Mouse (Mus musculus) c-Kit-positive CD71-positive TER-119-positive erythroid progenitor cells, embryonic 14.5 days (primary cell): Measurements from ENCODE around the gene Lsm11.

ENCODE experiments used
- DNase-seq: peaks from one replicate; pipeline ENCODE4 v3.0.0-alpha.2; 2013; ENCODE audit warnings: low spot score

Lsm11 gene

GRCm38 (mm10) chr11:45944643-45945156 is at the start of gene Lsm11:
TSS of gene Lsm11 (minus strand) at chr11:45944935.
- peak; percentile 93 for DNase-seq

- DNase-seq = no peak
These were observed 47.4 kb upstream of the Lsm11 start for GRCm38 (mm10) chr11:45992087-45992486.

GRCm38 (mm10) chr11:45991604-45992003 is 46.9 kb upstream of the Lsm11 start:
- no peak for DNase-seq

- no peak for DNase-seq
These were observed 36.1 kb upstream of the Lsm11 start for GRCm38 (mm10) chr11:45980893-45981253.

GRCm38 (mm10) chr11:45979946-45980892 is 35.5 kb upstream of the Lsm11 start, which contains the start of gene Sox30:
TSS of gene Sox30 (plus strand) at chr11:45980310.
- no peak for DNase-seq

GRCm38 (mm10) chr11:45976061-45976460 is 31.3 kb upstream of the Lsm11 start:
- no peak for DNase-seq

GRCm38 (mm10) chr11:45974466-45974865 is 29.7 kb upstream of the Lsm11 start:
- no peak for DNase-seq

GRCm38 (mm10) chr11:45973635-45974034 is 28.9 kb upstream of the Lsm11 start:
- no peak for DNase-seq

GRCm38 (mm10) chr11:45968466-45968865 is 23.7 kb upstream of the Lsm11 start:
- DNase-seq = no peak

- DNase-seq = no peak
These were observed 22.2 kb upstream of the Lsm11 start for GRCm38 (mm10) chr11:45966896-45967295.

GRCm38 (mm10) chr11:45960003-45960402 is 15.3 kb upstream of the Lsm11 start:
- peak; percentile 13 for DNase-seq

- peak; percentile 36 for DNase-seq
These were observed 14.9 kb upstream of the Lsm11 start for GRCm38 (mm10) chr11:45959598-45959997.

GRCm38 (mm10) chr11:45955127-45955627 is 10.4 kb upstream of the Lsm11 start, which contains the start of gene Thg1l:
TSS of gene Thg1l (minus strand) at chr11:45955494.
- peak; percentile 95 for DNase-seq

GRCm38 (mm10) chr11:45947491-45947890 is 2.8 kb upstream of the Lsm11 start:
- no peak for DNase-seq

- no peak for DNase-seq
These were observed 2.1 kb upstream of the Lsm11 start for GRCm38 (mm10) chr11:45946796-45947195.

- DNase-seq = peak; percentile 26
These were observed 668 bp downstream of the Lsm11 start for GRCm38 (mm10) chr11:45943891-45944642.

- DNase-seq = no peak
These were observed 1.5 kb downstream of the Lsm11 start for GRCm38 (mm10) chr11:45943108-45943705.

GRCm38 (mm10) chr11:45942281-45942680 is 2.5 kb downstream of the Lsm11 start:
- no peak for DNase-seq

- no peak for DNase-seq
These were observed 5.8 kb downstream of the Lsm11 start for GRCm38 (mm10) chr11:45938917-45939316.

GRCm38 (mm10) chr11:45937478-45937877 is 7.3 kb downstream of the Lsm11 start:
- DNase-seq = no peak

GRCm38 (mm10) chr11:45932771-45933170 is 12.0 kb downstream of the Lsm11 start:
- no peak for DNase-seq

- DNase-seq = no peak
These were observed 15.2 kb downstream of the Lsm11 start for GRCm38 (mm10) chr11:45929541-45929940.
